Mouse (Mus musculus): ENCODE results near the gene Bend4.

Gene Bend4

DNA sequence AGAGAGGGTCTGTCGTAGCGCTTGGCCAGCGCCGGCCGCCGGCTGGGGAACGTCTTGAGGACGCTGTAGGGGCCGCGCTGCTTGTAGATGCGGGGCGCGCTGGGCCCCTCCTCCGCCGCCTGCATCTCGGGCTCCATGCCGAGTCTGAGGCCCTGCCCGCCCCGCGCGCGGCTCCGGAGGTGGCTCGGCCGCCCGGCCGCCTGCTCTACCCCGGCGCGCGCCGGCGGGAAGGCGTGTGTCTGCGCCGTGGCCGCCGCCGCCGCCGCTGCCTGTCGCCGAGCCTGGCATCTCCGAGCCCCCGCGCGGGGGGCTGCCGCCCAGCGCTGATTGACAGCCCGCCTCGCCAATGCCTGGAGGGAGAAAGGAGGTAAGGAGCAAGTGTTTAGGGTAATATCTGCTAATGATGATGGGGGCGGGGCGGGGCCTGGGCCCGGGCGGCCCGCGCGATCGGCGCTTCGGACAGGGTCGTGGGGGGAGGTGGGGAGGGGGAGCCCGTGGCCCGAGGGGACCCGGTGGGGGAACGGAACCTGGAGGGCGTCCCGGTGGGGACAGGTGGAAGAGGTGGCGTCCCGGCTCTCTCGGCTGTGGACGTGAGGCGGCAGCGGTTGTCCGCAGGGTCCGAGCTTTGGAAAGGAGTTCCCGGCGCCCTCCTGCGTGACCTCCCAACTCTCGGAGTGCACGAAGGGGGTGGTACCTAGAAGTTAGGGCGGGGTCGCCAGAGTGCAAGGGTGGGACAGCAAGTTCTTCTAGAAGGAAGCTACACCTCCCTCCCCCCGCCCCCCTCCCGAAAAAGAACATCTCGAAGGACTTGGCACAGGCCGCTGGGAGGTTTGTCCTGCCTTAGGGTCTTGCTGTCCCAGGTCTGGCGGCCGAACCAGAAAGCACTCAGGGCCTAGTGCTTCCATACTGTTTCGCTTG, at the start of gene Bend4:
Gene Bend4, minus strand, starts transcription at position 868 of the 918 bp plus-strand sequence.
- ATAC-seq (ENCODE audit: low TSS enrichment): peak; percentile 81

DNA sequence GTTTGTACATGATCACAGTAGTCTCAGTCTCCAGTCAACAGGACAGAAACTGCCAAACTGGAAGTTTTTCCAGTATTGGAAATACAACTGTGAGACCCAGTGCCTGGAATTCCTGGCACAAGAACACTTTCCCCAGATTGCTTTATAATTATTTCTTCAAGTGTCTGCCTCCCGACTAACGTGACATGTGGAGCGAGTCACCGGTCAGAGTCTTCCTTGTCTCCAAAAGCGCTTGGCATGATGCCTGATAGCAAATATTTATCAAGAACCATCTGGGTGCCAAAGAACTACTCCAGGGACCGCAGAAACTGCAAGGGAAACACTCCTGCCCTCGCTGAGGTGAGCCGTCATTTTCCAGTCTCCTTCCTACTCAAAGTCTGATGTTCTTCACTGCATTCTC, 45.6 kb upstream of the Bend4 start:
- no peak for ATAC-seq (ENCODE audit: low TSS enrichment)

- no peak for ATAC-seq (ENCODE audit: low TSS enrichment)
Observed at GRCm38 (mm10) chr5:67473094-67473493, 45.0 kb upstream of the Bend4 start.

DNA sequence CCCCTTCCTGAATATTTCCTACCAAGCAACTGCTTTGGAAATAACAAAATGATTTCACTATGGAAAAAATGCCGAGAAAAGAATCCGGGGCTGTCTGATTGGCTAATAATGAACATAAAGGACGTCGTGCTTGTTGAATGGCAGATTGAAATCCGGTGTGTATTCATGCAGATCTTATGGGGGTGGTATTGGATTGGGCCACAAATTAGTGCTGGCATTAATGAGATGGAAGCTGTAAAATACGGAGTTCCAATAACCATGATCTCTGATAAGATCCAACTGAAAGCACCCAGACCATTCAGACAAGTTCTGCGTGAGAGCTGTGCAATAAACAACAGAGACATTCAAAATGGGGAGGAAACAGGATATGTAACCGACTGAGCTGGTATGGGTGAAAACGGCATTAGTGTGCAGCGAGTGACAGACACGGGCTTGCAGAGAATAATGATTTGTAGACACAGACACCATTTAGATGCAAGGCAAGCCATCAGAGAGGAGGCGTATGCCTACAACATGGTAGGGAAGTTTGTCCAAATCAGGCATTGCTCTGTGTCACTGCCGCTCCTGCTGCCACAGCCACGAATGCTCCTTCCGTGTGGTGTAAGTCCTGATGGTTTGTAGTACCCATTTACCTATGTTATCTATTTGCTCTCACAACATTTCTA, 38.9 kb upstream of the Bend4 start:
- peak; percentile 67; the same call in 1 of the 2 replicates for ATAC-seq (ENCODE audit: low TSS enrichment)

DNA sequence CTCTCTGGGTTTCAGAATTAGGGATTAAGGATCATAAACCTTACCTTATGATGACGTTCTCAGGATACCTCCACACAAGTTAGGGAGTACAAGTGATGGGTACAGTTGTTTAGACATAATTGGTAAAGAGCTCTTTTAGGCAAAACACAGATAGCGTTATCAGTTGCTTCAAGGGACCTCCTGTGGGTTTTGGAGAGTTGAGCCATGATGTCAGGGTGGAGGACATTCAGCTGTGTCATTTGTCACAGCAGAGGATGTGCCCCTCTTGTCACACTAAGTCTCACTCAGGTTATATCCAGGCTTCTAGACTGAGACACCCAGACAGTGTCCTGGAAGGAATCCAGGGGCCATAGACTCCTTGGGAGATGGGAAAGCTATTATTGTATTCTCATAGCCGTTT, 36.8 kb upstream of the Bend4 start:
- no peak for ATAC-seq (ENCODE audit: low TSS enrichment)

GRCm38 (mm10) chr5:67463636-67464035, 35.5 kb upstream of the Bend4 start:
- ATAC-seq (ENCODE audit: low TSS enrichment): no peak

DNA sequence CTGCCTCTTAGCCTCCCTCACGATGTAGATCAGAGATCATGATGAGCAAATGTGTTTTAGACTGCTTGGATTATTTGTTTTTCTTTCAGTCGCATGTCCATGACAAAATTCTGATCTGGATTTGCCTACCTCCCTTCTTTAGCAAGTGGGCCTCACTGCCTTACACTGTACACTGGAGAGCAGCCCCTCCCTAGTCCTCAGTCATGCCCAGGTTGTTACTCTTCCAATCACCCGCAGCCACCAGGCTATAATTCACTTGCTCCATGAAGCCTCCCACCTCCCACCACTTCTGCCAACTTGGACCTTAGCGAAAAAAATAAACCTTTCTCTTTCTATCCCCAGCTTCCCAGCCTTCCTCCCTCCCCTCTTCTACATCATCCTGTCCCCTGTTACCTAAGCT, 34.2 kb upstream of the Bend4 start:
- ATAC-seq (ENCODE audit: low TSS enrichment): no peak

DNA sequence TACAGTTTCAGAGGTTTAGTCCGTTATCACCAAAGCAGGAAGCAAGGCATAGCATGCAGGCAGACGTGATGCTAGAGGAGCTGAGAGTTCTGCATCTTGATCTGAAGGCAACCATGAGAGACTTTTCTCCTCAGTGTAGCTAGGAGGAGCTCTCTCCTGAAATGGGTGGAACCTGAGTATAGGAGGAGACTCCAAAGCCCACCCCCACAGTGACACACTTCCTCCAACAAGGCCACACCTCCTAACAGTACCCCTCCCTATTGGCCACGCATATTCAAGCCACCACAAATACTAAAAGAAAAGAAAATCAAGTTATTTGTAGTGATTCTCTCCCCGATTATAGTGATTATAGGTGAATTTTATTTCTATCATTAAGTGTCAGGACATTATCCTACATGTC, 28.7 kb upstream of the Bend4 start:
- ATAC-seq (ENCODE audit: low TSS enrichment): no peak

GRCm38 (mm10) chr5:67454282-67454681, 26.2 kb upstream of the Bend4 start:
- ATAC-seq (ENCODE audit: low TSS enrichment): no peak

- ATAC-seq (ENCODE audit: low TSS enrichment): no peak
Observed at GRCm38 (mm10) chr5:67449957-67450630, 22.0 kb upstream of the Bend4 start.

DNA sequence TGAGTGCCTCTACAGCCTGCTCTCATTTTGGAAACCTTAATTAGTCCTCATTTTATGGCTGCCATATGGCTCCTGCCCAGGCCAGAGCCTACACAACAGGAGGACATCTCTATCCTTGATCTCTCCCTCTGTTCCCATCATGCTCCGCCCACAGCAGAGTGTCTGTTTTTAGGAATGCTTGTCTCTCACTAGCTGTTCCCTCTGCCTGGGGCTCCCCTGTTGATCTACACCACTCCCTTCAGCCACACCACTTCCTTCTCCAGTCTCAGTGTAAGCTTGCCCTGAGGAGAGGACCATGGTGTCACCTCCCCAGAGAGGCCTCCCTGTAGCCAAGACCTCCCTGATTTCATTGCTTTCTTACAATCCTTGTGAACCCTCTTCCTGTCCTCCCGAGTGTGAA, 18.4 kb upstream of the Bend4 start:
- ATAC-seq (ENCODE audit: low TSS enrichment): peak; percentile 85

- no peak for ATAC-seq (ENCODE audit: low TSS enrichment)
Observed at GRCm38 (mm10) chr5:67444217-67445050, 16.3 kb upstream of the Bend4 start.

DNA sequence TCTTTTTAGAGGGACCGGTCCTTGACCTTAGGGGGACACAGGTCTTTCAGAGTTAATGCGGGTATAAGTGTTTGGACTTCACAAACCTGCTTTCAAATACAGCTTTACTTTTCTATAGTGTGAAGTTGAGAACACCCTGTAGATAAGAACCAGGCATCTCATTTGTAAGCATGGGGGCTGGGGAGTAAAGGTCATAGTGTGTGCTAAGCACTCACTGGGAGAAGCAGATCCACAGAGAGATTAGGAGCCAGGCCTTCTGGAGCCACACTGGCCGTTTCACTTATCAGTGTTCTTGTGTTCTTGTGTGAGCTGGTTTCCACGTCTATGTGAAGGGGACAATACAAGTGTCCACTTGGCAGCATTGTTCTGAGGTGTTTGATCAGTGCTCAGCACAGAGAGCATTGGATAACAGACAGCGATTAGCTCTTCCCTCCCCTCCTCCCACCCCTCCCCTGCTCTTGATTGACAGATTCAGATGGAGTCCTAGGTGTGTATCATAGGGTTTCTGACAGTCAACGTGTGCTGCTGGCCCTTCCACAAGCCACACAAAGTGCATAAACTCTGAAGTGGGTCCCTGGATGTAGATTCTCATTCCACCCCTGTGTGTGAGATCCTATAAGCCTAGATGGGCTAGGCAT, 14.8 kb upstream of the Bend4 start:
- ATAC-seq (ENCODE audit: low TSS enrichment): no peak

DNA sequence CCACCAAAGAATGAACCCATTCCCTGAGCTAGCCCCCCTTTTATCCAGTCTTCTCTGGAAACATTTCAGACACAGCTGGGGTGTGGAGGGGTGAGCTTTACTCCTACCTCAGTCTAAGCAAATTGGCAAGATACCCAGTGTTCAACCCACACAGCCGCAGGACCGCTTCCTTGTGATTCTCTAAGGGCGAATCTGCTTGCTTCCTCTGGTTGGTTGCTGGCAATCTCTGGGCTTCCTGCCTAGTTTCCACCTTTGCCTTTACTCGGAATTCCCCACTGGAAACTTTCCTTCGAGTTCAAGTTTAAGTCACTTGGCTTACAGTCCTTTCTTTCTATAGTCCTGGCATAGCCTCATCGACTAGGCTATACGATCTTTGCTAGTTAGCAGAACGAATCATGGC, 12.5 kb upstream of the Bend4 start:
- ATAC-seq (ENCODE audit: low TSS enrichment): peak; percentile 84

DNA sequence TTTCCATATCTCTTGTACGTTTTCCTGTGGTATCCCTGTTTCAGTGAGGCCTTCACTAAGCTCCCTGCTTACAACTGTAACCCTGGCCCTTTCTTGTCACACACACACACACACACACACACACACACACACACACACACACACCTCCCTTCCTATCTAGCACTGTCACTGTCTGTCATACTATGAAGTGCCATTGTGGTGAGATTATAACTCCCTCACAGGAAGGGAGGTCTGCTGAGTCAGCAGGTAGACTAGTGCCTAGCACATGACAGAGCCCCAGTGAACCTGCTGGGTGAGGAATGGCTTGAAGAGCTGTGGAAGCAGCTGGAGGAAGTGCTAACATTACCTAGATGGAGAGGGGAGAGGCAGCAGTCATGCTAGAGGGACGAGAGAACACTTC, 9.3 kb upstream of the Bend4 start:
- ATAC-seq (ENCODE audit: low TSS enrichment): no peak

- ATAC-seq (ENCODE audit: low TSS enrichment): peak; percentile 65
Observed at GRCm38 (mm10) chr5:67426478-67427442, 1.4 kb downstream of the Bend4 start.

GRCm38 (mm10) chr5:67426011-67426410, 2.1 kb downstream of the Bend4 start:
- no peak for ATAC-seq (ENCODE audit: low TSS enrichment)

- no peak for ATAC-seq (ENCODE audit: low TSS enrichment)
Observed at GRCm38 (mm10) chr5:67424636-67425035, 3.5 kb downstream of the Bend4 start.

DNA sequence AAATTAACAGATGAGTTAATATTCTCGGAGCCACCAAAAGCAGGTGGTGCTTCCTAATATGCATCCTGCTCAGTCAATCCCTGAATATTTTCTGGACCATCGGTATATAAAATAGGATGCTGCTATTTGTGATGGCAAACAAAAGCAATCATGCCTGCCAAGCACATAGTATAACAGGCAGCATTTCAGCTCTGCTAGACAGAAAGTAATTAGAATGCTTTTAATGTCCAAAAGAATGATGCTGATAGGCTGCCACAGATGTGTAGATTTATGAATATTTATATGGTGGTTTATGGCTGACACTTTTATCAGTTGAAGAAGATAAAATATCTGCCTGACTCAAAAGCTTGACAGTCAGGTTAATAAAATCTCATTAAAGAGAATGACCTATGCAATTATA, 4.1 kb downstream of the Bend4 start:
- ATAC-seq (ENCODE audit: low TSS enrichment): no peak

DNA sequence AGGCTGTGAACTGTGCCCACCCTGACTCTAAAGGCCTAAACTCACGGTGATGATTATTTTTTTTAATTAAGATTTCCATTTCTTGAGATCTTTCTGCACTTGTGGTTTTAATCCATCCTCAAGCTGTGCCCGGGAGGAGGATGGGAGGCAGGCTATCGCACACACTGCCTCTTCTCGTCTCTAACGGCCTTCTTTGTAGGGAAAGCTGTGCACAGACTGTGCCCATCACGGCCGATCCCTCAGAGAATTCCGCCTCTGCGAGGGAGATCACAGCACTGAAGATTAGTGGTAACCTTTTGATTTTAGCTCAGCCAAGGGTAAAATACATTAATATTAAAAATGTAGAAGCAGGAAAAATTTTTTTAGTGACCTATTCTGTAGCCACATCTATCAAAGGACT, 4.8 kb downstream of the Bend4 start:
- no peak for ATAC-seq (ENCODE audit: low TSS enrichment)
